Mouse (Mus musculus) forebrain, embryonic 10.5 days (tissue): ENCODE measurements at regions not wholly inside any gene's neighbourhood (a gene's known extent, or its start where the extent isn't known, plus 50 kb on each side); places are given as distances from the start of the nearest gene placed in this dataset.

Experiments
- DNase-seq: peaks from one replicate; pipeline ENCODE4 v3.0.0-alpha.2; 2017; ENCODE audit warnings: low spot score; ENCODE audit errors: extremely low spot score
- H3K27ac ChIP-seq: fragments of 300-500 bp; sonication (generic); 2 replicates; pipeline ENCODE4 v1.5.1; 2016; ENCODE audit warnings: mild to moderate bottlenecking
- H3K27me3 ChIP-seq: fragments of 300-500 bp; sonication (generic); 2 replicates; pipeline ENCODE4 v1.6.1; 2016; ENCODE audit warnings: mild to moderate bottlenecking; ENCODE audit not compliant: poor library complexity, severe bottlenecking
- H3K36me3 ChIP-seq: fragments of 300-500 bp; sonication (generic); replicated peaks from 2 replicates; pipeline ENCODE4 v1.6.1; 2016; ENCODE audit warnings: mild to moderate bottlenecking, moderate library complexity
- H3K4me1 ChIP-seq: fragments of 300-500 bp; sonication (generic); 2 replicates; pipeline ENCODE4 v1.6.1; 2016
- H3K4me3 ChIP-seq: fragments of 300-500 bp; sonication (generic); 2 replicates; pipeline ENCODE4 v1.5.1; 2016; ENCODE audit warnings: mild to moderate bottlenecking, moderate library complexity
- H3K9me3 ChIP-seq: fragments of 300-500 bp; sonication (generic); 2 replicates; pipeline ENCODE4 v1.6.1; 2016; ENCODE audit warnings: mild to moderate bottlenecking, moderate library complexity
- WGBS: fragments of 180-500 bp; shearing (Covaris S2); methylation state at CpG from one replicate; pipeline ENCODE4 v1.1.7; 2016; 5-methylcytosine and 5-hydroxymethylcytosine counted together

GRCm38 (mm10) chr14:105693713-105694112 is 202.9 kb downstream of the Spry2 start:
- Histone ChIP-seq H3K27me3 (no peaks in the 10 kb centered on the region), H3K9me3 (no peaks in the 10 kb centered on the region), H3K27ac (no peak overlapping the region), H3K4me3 (no peak overlapping the region), H3K36me3 (no peaks in the 10 kb centered on the region), H3K4me1 (no peaks in the 10 kb centered on the region)
- no peak for DNase-seq
- 83% methylated on average over 4 of the region's 4 CpGs for WGBS

- Histone ChIP-seq H3K27me3 (no peaks in the 10 kb centered on the region), H3K36me3 (no peaks in the 10 kb centered on the region), H3K9me3 (no peaks in the 10 kb centered on the region), H3K4me1 (peaks cover 9% of the 10 kb centered on the region), H3K4me3 (no peak overlapping the region), H3K27ac (no peak overlapping the region)
- DNase-seq: no peak
- WGBS: 50% methylated on average over 11 of the region's 11 CpGs
These were observed 211.7 kb downstream of the Spry2 start for GRCm38 (mm10) chr14:105684826-105685465.

- no peak overlapping the region for H3K4me3 ChIP-seq
- H3K27me3 ChIP-seq: no peaks in the 10 kb centered on the region
- H3K27ac ChIP-seq: no peak overlapping the region
- no peak for DNase-seq
- H3K4me1 ChIP-seq: peaks cover 9% of the 10 kb centered on the region
- no peaks in the 10 kb centered on the region for H3K9me3 ChIP-seq
- WGBS: 74% methylated on average over 2 of the region's 2 CpGs
- H3K36me3 ChIP-seq: no peaks in the 10 kb centered on the region
These were observed 212.3 kb downstream of the Spry2 start for GRCm38 (mm10) chr14:105684329-105684728.

- no peaks in the 10 kb centered on the region for H3K36me3 ChIP-seq
- WGBS: 7% methylated on average over 4 of the region's 4 CpGs
- peaks cover 31% of the 10 kb centered on the region for H3K27me3 ChIP-seq
- peak overlapping the region; percentile 25; the same call in 1 of the 2 replicates for H3K4me3 ChIP-seq
- no peaks in the 10 kb centered on the region for H3K9me3 ChIP-seq
- peak; percentile 28 for DNase-seq
- peaks cover 28% of the 10 kb centered on the region for H3K4me1 ChIP-seq
- peak overlapping the region; percentile 6 for H3K27ac ChIP-seq
These were observed 220.0 kb downstream of the Spry2 start for GRCm38 (mm10) chr14:105676646-105676930.

GRCm38 (mm10) chr14:105675801-105676645 is 220.6 kb downstream of the Spry2 start:
- Histone ChIP-seq H3K4me3 (peak overlapping the region; percentile 25; the same call in 1 of the 2 replicates), H3K27me3 (peaks cover 33% of the 10 kb centered on the region), H3K4me1 (peaks cover 28% of the 10 kb centered on the region), H3K27ac (no peak overlapping the region), H3K36me3 (no peaks in the 10 kb centered on the region), H3K9me3 (peaks cover 3% of the 10 kb centered on the region; the same call in 1 of the 2 replicates)
- no peak for DNase-seq
- 40% methylated on average over 13 of the region's 13 CpGs for WGBS

GRCm38 (mm10) chr14:105675006-105675405 is 221.6 kb downstream of the Spry2 start:
- Histone ChIP-seq H3K4me3 (no peak overlapping the region), H3K36me3 (no peaks in the 10 kb centered on the region), H3K4me1 (peaks cover 28% of the 10 kb centered on the region), H3K27me3 (peaks cover 35% of the 10 kb centered on the region), H3K27ac (no peak overlapping the region), H3K9me3 (peaks cover 4% of the 10 kb centered on the region; the same call in 1 of the 2 replicates)
- no peak for DNase-seq

GRCm38 (mm10) chr14:105668969-105669368 is 227.7 kb downstream of the Spry2 start:
- Histone ChIP-seq H3K27ac (no peak overlapping the region), H3K36me3 (no peaks in the 10 kb centered on the region), H3K4me1 (peaks cover 21% of the 10 kb centered on the region), H3K9me3 (peaks cover 4% of the 10 kb centered on the region; the same call in 1 of the 2 replicates), H3K27me3 (peaks cover 4% of the 10 kb centered on the region), H3K4me3 (no peak overlapping the region)
- 53% methylated on average over 11 of the region's 11 CpGs for WGBS
- no peak for DNase-seq

GRCm38 (mm10) chr14:105664671-105665198 is 231.9 kb downstream of the Spry2 start:
- Histone ChIP-seq H3K4me3 (no peak overlapping the region), H3K4me1 (peaks cover 17% of the 10 kb centered on the region), H3K27ac (no peak overlapping the region), H3K36me3 (no peaks in the 10 kb centered on the region), H3K9me3 (no peaks in the 10 kb centered on the region), H3K27me3 (no peaks in the 10 kb centered on the region)
- 73% methylated on average over 7 of the region's 7 CpGs for WGBS
- no peak for DNase-seq

- Histone ChIP-seq H3K9me3 (no peaks in the 10 kb centered on the region), H3K27ac (no peak overlapping the region), H3K36me3 (no peaks in the 10 kb centered on the region), H3K27me3 (no peaks in the 10 kb centered on the region), H3K4me1 (peaks cover 12% of the 10 kb centered on the region), H3K4me3 (no peak overlapping the region)
- no peak for DNase-seq
- 85% methylated on average over 3 of the region's 4 CpGs for WGBS
These were observed 233.1 kb downstream of the Spry2 start for GRCm38 (mm10) chr14:105663472-105663871.

GRCm38 (mm10) chr14:105662839-105663238 is 233.8 kb downstream of the Spry2 start:
- H3K27ac ChIP-seq: no peak overlapping the region
- H3K27me3 ChIP-seq: no peaks in the 10 kb centered on the region
- DNase-seq: no peak
- no peaks in the 10 kb centered on the region for H3K9me3 ChIP-seq
- H3K4me1 ChIP-seq: peaks cover 12% of the 10 kb centered on the region
- H3K36me3 ChIP-seq: no peaks in the 10 kb centered on the region
- 91% methylated on average over 6 of the region's 6 CpGs for WGBS
- H3K4me3 ChIP-seq: no peak overlapping the region

GRCm38 (mm10) chr14:105658316-105658715 is 238.3 kb downstream of the Spry2 start:
- H3K27me3 ChIP-seq: no peaks in the 10 kb centered on the region
- H3K9me3 ChIP-seq: no peaks in the 10 kb centered on the region
- H3K4me3 ChIP-seq: no peak overlapping the region
- no peak for DNase-seq
- no peaks in the 10 kb centered on the region for H3K36me3 ChIP-seq
- no peaks in the 10 kb centered on the region for H3K4me1 ChIP-seq
- 100% methylated on average over 2 of the region's 2 CpGs for WGBS
- H3K27ac ChIP-seq: no peak overlapping the region

- Histone ChIP-seq H3K27me3 (no peaks in the 10 kb centered on the region), H3K27ac (no peak overlapping the region), H3K9me3 (no peaks in the 10 kb centered on the region), H3K4me1 (0 out of 2 replicates have a peak, but pooled peaks cover 4% of the 10 kb centered on the region), H3K4me3 (no peak overlapping the region), H3K36me3 (no peaks in the 10 kb centered on the region)
- WGBS: 87% methylated on average over 3 of the region's 3 CpGs
- no peak for DNase-seq
These were observed 249.5 kb downstream of the Spry2 start for GRCm38 (mm10) chr14:105647166-105647565.

GRCm38 (mm10) chr14:105644428-105644827 is 252.2 kb downstream of the Spry2 start:
- Histone ChIP-seq H3K9me3 (no peaks in the 10 kb centered on the region), H3K27ac (no peak overlapping the region), H3K4me1 (0 out of 2 replicates have a peak, but pooled peaks cover 4% of the 10 kb centered on the region), H3K36me3 (no peaks in the 10 kb centered on the region), H3K27me3 (no peaks in the 10 kb centered on the region), H3K4me3 (no peak overlapping the region)
- no peak for DNase-seq
- WGBS: 93% methylated on average over 2 of the region's 2 CpGs
